Mouse (Mus musculus) mouse trophoblast stem cell (cell line): ENCODE data around the gene S100g.

Experiments used
- in situ Hi-C, 2 experiments: fragments of 300-500 bp; cut with MseI, MboI; formaldehyde crosslinking; loops; 2 replicates in 1 of 2; 3 replicates in 1 of 2; pipeline ENCODE4 v1.15.1; 2025

The S100g gene

DNA sequence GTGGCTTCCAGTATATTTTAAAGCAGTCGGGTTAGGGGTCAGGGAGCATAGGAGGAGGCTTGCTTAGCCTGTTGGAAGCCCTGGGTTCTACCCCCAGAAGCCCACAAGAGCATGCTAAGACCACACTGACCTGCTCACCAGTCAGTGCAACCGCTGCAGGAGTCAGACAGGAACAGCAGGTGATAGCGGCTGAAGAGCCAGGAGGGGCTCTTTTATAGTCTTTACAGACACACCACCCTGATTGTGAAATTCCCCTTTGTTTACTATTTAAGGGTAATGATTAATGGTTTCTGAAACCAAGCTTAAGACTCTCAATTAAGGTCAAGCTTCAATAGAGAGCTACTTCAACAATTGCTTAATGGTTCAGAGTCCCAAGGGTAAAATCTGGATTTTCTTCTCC, at the start of gene S100g:
TSS of gene S100g (minus strand) at position 217 of the 400 bp plus-strand sequence.
- in situ Hi-C loops: loop anchor here (25.0 kb wide), 1 partner anchor 173 kb away; no protein-coding TSS in a partner anchor

DNA sequence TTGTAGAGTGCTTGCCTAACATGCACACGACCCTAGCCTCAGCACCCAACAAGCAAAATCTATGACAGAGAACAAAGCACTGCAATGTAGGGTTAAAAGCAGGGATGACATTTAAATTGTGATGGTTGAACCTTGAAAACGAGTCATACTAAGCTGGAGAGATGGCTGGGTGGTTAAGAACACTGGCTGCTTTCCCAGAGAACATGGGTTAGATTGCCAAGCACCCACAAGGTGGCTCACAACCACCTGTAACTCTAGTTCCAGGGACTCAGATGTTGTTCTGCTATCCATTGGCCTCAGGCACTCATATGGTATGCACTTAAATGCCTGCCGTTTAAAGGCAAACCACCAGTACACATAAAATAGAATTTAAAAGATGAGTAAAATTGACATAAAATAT, 27.7 kb upstream of the S100g start:
- in situ Hi-C loops: no loop called here

DNA sequence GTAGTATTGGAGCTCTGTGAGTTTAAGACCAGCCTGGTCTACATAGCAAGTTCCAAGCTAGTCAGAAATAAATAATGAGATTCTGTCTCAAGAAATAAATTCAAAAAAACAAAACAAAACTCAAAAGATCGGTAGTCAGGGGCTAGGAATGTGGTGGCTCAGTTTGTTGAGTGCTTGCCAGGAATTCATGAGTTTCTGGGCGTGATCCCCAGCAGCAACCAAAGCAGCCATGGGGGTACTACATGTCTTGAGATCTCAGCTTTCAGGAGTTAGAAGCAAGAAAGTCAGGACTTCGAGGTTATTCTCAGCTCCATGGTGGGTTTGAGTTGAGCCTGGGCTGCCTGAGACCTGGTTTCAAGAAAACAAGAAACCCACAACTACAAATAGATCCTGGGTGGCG, 27.0 kb upstream of the S100g start:
- in situ Hi-C loops: no loop called here

DNA sequence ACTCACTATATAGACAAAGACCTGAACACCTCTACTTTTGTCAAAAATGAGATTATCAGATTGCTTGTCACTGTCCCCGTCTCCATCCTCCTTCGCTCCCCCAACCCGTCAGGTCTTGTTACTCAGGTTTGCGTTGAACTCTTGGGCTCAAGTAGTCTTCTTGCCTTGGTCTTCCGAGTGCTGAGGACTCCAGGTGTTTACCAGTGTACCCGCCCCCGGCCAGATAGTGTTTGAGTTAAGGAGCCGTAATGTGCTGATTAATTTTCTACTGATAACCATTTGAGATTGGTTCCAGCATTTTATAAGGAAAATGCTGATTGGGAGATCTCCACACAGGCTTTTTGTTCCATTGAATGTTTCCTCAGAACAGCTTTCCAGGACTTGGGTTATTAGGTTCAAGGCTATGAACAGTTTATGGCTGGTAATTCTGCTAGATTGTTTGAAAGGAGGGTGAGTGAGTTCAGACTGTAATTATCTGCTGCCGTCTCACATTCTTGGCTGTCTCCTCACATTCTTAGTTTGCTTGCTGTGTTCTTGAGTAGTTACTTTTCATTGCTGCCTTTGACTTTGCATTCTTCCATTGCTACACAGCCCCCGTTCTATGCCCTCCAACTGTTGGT, 22.6 kb upstream of the S100g start:
- in situ Hi-C loops: no loop called here

DNA sequence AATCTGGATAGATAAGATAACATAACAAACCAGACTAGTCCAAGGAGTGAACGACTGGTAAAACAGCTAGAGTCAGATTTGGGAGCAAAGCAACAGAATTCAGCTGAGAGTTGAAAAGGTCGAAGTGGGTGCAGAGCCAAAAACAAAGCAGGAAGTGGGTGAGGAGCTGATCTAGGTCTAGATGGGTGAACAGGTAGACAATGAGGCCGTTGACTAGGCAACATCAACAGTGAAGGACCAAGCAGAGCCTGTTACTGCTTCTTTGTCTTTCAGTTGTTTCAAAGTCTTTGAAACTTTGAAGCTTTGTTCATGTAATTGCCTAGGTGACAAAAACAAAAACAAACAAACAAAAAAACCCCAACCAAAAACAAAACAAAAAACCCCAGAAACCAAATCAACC, 11.8 kb upstream of the S100g start:
- in situ Hi-C loops: no loop called here

DNA sequence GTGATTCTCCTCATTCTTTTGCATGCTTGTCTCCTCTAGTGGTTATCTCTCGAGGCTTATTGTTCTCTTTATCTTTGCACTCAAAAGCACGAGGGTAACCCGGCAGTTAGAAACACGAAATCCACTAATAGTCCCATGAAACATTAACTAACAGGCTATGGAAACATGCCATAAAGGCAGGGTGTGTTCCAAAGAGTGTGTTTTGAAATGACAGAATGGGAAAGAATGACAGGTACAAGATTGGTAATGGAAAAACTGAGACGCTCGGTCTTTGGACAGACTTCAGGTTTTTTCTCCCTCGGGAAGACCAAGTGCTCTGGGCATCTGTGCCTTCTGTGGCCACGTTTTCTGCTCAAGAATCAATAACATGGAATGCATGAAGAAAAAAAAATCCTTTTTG, 3.1 kb upstream of the S100g start:
- in situ Hi-C loops: loop anchor here (25.0 kb wide), 1 partner anchor 170 kb away; no protein-coding TSS in a partner anchor

DNA sequence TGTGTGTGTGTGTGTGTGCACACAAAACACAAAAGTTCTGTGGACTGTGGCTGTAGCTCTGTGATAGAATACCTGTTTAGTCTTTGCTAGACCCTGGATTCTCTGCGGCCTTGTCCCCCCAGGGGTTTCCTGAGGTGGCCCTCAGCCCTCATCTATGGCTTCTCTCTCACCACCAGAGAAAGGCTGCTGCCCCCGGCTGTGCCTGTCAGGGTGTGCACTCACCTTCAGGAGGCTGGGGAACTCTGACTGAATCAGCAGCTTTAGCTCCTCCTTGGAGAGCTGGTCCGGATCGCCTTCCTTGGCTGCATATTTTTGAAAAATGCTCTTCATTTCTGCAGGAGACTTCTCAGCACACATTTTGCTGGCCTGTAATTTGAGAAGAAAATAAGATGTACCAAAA, 559 bp downstream of the S100g start:
- in situ Hi-C loops: loop anchor here (25.0 kb wide), 1 partner anchor 173 kb away; no protein-coding TSS in a partner anchor

DNA sequence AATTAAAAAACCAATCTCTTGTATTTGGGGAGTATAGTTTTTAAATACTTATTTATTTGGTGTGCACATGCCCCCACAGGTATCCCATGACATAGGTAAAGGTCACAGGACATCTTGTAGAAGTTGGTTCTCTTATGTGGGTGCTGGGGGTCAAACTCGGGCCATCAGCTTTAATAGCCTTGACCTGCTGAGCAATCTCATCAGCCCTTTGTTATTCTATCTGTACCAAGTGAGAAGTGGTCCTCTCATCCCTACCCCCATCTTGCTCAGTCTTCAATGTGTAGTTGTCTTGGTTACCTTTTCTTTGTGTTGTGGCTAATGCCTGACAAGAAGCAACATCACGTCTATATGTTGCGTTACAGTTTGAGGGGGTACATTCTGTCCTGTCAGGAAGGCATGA, 6.5 kb downstream of the S100g start:
- in situ Hi-C loops: loop anchor here (25.0 kb wide), 1 partner anchor 179 kb away; no protein-coding TSS in a partner anchor

DNA sequence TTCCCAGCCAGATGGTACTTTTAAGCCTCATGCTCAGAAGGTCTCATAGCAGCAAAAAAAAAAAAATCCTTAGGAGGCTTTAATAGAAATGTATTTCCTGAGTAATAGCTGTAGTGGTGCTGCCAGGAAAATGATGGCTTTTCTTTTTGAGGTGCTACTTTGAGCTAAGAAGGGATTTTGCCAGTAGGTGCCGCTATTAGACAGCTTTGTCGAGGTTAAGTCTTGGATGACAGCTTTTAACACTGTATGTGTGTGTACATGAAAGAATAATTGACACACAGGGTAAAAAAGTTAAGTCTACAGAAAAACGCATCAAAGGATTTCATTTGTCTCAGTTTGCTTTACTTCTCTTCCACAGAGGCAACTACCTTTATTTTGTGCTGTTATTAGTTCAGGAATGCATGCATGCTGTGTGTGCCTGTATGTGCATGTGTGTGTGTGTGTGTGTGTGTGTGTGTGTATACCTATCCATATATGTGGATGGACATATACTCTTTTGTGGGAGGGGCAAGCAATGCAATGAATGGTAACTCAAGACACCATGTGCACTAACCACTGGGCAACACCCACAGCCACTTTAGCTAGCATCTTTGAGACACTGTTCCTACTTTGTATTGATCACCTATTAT, 14.5 kb downstream of the S100g start:
- in situ Hi-C loops: loop anchor here (25.0 kb wide), 1 partner anchor 187 kb away; no protein-coding TSS in a partner anchor

DNA sequence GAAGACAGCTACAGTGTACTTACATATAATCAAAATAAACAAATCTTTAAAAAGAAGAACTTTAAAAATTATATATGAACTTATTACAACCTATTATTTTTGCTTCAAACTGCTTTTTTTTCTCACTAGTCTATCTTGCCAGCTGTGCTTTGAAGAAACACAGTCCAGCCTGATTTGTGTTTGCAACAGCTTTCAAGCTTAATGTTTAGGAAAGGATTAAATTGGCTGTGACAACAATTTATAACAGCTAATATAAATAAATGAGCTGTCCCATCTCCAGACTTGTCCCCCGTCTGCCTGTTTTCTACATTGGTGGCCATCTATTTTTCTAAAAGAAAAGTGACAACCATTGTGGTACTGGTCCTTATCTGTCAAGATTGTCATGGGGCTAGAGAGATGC, 22.4 kb downstream of the S100g start:
- in situ Hi-C loops: no loop called here

DNA sequence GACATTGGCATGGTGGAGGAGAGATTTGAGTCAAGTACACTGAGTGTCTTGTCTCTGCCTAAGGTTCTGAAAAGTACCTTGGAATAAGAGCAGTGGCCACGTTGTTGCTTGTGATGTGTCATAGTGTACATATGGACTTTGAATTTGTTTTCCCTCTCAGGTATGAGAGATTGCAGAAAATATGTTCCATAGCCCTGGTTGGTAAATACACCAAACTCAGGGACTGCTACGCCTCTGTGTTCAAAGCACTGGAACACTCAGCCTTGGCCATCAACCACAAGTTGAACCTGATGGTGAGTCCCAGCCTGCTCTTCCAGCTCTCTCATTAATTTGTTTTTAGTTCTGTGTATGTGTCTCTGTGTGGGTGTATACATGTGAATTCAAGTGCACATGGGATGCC, 32.9 kb downstream of the S100g start:
- in situ Hi-C loops: no loop called here

DNA sequence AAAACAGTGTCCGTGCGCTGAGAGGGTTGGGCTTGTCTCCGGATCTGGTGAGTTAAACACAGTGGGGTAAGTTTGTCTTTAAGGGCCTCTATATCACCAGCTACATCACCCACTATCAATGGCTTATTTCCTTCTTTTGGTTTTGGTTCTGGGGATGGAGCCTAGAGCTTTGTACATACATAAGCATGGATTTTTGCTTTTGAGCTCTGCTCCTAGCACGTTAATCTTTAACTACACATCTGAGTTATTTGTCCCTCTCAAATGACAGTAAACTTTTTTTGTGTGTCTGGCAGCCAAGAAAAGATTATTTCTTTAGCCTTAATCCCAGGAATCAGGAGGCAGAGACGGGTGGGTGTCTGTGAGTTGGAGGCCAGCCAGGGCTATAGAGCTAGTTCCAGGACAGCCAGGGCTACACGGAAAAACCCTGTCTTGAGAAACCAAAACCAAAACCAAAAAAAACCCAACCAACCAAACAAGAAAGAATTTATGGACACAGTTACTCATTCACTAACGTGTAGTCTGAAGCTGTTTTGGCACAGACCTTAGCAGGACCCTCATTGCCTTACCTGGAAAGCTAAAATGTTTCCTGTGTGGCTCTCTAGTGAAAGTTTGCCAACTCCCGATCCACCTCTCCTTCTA, 42.8 kb downstream of the S100g start:
- in situ Hi-C loops: no loop called here

DNA sequence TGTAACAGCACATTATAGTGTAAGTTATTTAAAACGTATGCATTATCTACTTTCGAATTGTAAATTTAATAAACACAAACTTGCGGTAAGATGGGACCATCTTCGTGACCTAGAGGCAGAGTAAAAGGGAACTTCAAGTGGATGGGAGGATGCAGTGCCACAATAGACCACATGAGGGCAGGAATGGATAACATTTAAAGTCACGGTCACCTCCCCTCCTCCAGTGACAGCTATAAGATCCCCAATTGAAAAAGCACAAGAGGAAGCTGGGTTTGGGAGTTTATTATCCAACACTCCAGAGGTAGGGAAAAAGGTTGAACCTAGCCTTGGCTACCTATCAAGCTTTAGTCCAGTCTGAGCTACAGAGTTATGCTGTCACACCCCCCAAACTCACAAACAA, 48.7 kb downstream of the S100g start:
- in situ Hi-C loops: no loop called here

DNA sequence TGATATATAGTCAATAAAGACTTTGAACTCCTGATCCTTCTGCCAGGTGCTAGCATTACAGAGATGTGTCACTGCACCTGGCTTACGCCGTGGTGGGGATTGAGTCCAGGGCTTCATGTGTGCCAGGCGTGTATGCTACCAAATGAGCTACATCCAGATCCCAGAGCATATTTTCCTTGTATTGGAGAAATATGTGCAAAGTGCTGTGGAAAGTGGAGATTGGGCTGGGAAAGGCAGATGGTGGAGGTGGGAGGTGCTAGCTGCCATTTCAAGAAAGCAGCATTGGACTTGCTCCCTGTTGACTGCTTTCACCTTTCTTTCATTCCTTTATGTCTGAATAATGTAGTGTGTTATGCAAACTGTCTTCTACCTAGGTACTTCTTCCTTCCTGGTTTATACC, 50.7 kb downstream of the S100g start:
- in situ Hi-C loops: no loop called here
